Mouse (Mus musculus) E14TG2a.4 (cell line): ENCODE results near the gene Trip12.

ENCODE experiments used
- CTCF ChIP-seq: conservative IDR thresholded peaks from 2 replicates; pipeline ENCODE4 v1.5.1; 2014; ENCODE audit warnings: low read length
- NANOG ChIP-seq: IDR thresholded peaks from 2 replicates; pipeline ENCODE4 v1.6.1; 2014; ENCODE audit warnings: borderline replicate concordance, low read length, mixed read lengths
- POU5F1 ChIP-seq: IDR thresholded peaks from 2 replicates; pipeline ENCODE4 v1.6.1; 2014; ENCODE audit warnings: low read length, borderline replicate concordance

GRCm38 (mm10) chr1:84700254-84700653 is 140.1 kb downstream of the Trip12 start:
- TF ChIP-seq CTCF (no peak), NANOG (no peak), POU5F1 (no peak)
